Mouse (Mus musculus): ENCODE results near the gene Wwc1. TPM values are rescaled to one million over a fixed set of nuclear protein-coding genes. Genes with fewer than 3 reads are reported as not detected.

Gene Wwc1
- polyA plus RNA-seq (2012; ENCODE audit: insufficient read depth, insufficient read length, low replicate concordance, missing spikeins): not detected in 2 replicates

DNA sequence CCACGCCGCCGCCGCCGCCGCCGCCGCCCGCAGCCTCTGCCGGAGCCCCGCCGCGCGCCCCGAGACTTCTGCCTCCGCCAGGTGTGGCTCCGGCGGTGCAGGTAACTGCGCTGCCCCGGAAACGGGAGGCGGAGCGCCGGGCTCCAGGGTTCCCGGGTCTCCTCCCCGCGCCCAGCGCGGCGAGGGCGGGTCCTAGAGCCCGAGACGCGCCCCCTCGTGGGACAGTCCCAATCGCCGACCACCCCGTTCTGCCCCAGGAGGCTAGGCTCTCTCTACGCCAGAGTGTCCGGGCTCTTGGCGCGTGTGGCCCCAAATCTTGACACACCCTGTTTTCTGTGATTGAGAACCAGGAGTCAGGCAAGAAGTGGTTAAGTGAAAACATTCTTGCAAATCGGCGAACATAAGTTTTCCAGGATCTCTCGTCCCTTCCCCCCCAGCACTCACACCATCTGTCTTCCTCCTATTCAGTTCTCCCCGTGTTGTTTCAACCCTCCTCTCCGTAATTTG is at the start of gene Wwc1:
Wwc1 (minus strand) TSS at position 117 of the 507 bp plus-strand sequence.
- TF ChIP-seq CTCF (IDR thresholded peaks at IDR 0.05; ENCODE audit: insufficient read depth, low read depth, low read length) (no peak), POLR2A (IDR thresholded peaks at IDR 0.05; ENCODE audit: insufficient read depth, low read depth, low read length) (no peak)
- WGBS: 9% methylated on average over 47 of the region's 47 CpGs
- Histone ChIP-seq H3K4me3 (ENCODE audit: insufficient read depth, low read depth, low read length) (peak within 1 kb of the TSS; percentile 83), H3K4me1 (ENCODE audit: control insufficient read depth, insufficient read depth, low read length) (peaks cover 18% of the 10 kb centered on the region), H3K27ac (ENCODE audit: insufficient read depth, low read depth, low read length) (0 out of 2 replicates have a peak within 1 kb of the TSS, but pooled peaks have one; percentile 3)

DNA sequence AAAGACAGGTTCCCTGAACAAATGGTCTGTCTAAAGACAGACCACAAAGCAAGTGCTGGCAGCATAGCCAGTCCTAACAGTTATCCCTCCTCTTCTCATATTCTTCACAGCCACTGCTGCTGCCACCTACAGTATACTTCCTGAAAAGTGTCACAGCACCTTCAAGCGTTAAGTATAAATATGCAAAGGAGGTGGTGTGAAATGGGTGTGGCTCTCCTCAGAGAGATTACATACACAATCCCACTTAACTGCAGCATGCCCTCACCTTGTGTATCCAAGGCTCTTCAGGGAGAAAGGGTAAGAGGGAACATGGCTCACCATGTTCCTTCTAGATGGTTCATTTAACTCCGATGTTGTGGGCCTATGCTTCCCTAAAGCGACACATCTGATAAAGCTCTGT is 39.7 kb upstream of the Wwc1 start:
- no peak for TF ChIP-seq CTCF (IDR thresholded peaks at IDR 0.05; ENCODE audit: insufficient read depth, low read depth, low read length)

DNA sequence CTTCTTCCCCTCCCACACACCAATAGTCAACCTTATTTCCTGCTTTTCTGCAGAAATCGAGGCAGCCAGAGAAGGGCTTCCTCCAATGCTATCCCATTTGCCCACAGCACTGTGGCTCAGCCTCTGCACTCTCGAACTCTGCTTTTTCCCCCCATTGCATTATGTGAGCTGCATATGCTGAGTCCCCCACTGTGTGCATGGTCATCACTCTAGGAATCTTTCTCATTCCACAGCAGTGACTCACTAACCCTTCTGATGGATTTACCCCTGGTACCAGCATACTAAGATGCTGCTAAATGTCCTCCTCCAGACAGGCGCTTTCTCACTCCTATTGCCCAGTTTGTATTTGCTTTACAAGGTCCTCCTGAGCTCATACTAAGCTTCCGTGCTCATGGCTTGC is 32.9 kb upstream of the Wwc1 start:
- WGBS: 86% methylated on average over 4 of the region's 4 CpGs
- H3K4me1 ChIP-seq (ENCODE audit: control insufficient read depth, insufficient read depth, low read length): no peaks in the 10 kb centered on the region
- TF ChIP-seq POLR2A (IDR thresholded peaks at IDR 0.05; ENCODE audit: insufficient read depth, low read depth, low read length): no peak
- no peak for TF ChIP-seq CTCF (IDR thresholded peaks at IDR 0.05; ENCODE audit: insufficient read depth, low read depth, low read length)

More for the DNA sequence above, 39.7 kb upstream of the Wwc1 start:
- WGBS: 79% methylated on average over 3 of the region's 3 CpGs
- H3K4me3 ChIP-seq (ENCODE audit: insufficient read depth, low read depth, low read length): no peak overlapping the region
- no peaks in the 10 kb centered on the region for H3K4me1 ChIP-seq (ENCODE audit: control insufficient read depth, insufficient read depth, low read length)
- H3K27ac ChIP-seq (ENCODE audit: insufficient read depth, low read depth, low read length): no peak overlapping the region

DNA sequence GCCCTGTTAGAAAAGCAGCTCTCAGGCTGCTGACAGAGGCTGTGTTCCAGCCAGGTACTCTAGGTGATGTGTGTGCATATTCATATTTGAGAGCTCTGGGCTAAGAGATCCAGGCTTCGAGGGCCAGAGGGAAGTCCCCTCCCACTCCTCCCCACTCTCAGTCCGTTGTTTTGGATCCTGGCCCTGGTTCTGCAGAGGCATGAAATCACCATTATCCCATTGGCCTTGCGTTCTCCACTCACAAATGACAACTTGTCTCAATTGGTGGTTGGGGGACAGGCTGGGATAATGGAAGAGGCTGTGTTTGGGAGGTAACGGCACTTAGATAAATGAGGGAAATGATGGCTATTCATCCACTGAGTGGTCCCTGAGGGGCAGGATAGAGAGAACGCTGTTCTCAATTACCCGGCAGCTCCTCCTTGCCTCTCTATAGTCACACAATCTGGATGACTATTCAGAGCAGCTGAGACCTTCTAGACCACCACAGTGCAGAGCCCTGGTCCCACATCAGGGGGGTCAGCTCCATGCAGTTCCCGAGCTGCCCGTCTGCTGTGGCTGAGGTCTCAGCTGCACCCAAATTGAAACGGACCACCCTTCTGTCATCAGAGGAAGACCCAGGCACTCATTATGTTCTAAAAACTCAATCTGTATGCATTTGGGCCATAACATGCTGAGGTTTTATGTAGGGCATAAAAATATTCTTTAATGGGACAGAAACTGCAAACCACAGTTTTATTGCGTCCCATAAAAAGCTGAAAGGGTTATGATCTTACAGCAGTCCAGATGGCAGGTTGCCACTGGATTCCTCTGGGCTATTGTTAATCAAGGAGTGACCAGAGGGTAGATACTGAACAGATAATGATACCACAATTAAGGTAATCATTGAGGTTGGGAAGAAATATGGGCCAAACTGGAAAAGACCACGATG is 29.2 kb upstream of the Wwc1 start:
- Histone ChIP-seq H3K4me3 (ENCODE audit: insufficient read depth, low read depth, low read length) (no peak overlapping the region), H3K27ac (ENCODE audit: insufficient read depth, low read depth, low read length) (no peak overlapping the region), H3K4me1 (ENCODE audit: control insufficient read depth, insufficient read depth, low read length) (no peaks in the 10 kb centered on the region)
- no peak for TF ChIP-seq CTCF (IDR thresholded peaks at IDR 0.05; ENCODE audit: insufficient read depth, low read depth, low read length)
- TF ChIP-seq POLR2A (IDR thresholded peaks at IDR 0.05; ENCODE audit: insufficient read depth, low read depth, low read length): no peak
- 64% methylated on average over 11 of the region's 11 CpGs for WGBS

More for the DNA sequence above, 32.9 kb upstream of the Wwc1 start:
- Histone ChIP-seq H3K27ac (ENCODE audit: insufficient read depth, low read depth, low read length) (no peak overlapping the region), H3K4me3 (ENCODE audit: insufficient read depth, low read depth, low read length) (no peak overlapping the region)

DNA sequence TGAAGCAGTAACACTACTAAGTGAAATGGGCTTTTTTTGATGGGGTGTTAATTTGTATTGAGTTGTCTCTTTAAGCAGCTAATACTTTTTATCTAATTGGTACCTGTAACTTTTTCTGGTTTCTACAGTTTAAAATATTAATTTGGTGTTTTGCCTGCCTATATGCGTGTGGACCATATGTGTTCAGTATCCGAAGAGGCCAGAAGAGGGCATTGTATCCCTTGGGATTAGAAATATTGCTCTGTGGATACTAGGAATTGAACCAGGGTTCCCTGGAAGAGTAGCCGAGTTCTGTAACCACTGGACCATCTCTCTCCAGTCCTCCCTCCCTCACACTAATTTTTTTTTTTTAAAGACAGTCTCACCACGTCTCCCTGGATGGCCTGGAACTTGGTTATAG is 22.6 kb upstream of the Wwc1 start:
- TF ChIP-seq CTCF (IDR thresholded peaks at IDR 0.05; ENCODE audit: insufficient read depth, low read depth, low read length) (no peak), POLR2A (IDR thresholded peaks at IDR 0.05; ENCODE audit: insufficient read depth, low read depth, low read length) (no peak)
- no peak overlapping the region for H3K4me3 ChIP-seq (ENCODE audit: insufficient read depth, low read depth, low read length)
- peaks cover 13% of the 10 kb centered on the region for H3K4me1 ChIP-seq (ENCODE audit: control insufficient read depth, insufficient read depth, low read length)
- WGBS: 63% methylated on average over 4 of the region's 4 CpGs
- no peak overlapping the region for H3K27ac ChIP-seq (ENCODE audit: insufficient read depth, low read depth, low read length)

DNA sequence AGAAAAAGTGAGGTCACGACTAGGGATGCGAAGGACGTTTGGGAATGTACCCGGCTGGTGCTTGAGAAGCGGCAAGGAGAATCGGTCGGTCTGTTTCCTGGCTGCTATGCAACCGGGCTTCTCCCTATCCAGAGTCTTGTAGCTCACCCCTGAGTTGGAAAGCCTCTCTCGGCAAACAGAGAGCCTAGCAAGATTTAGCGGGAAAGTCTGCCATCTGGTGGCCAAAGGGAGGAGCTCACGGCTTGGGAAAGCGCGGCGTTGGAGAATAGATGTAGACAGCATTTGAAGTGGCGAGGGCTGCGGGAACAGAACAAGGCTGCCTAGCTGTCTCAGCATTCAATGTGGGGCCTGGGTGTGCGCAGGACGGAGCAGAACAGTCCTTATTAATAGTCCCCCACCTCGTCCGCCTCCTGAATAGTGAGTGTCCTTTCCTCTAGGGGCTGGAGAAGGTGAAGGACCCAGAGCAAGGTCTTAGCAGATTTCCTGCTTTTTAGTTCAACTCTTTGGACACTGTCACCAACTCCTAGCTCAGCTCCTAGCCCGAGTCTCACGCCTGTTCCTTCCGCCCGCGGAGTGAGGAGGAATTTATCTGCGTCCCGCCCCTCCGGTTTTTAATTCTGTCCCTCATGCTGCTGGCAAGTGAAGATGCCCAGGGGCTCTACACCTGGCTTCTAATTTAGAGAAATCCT is 21.1 kb upstream of the Wwc1 start:
- Histone ChIP-seq H3K4me3 (ENCODE audit: insufficient read depth, low read depth, low read length) (0 out of 2 replicates have a peak overlapping the region, but pooled peaks have one; percentile 21), H3K4me1 (ENCODE audit: control insufficient read depth, insufficient read depth, low read length) (peaks cover 13% of the 10 kb centered on the region), H3K27ac (ENCODE audit: insufficient read depth, low read depth, low read length) (no peak overlapping the region)
- 6% methylated on average over 28 of the region's 28 CpGs for WGBS
- peak; percentile 84 for TF ChIP-seq CTCF (IDR thresholded peaks at IDR 0.05; ENCODE audit: insufficient read depth, low read depth, low read length)
- no peak for TF ChIP-seq POLR2A (IDR thresholded peaks at IDR 0.05; ENCODE audit: insufficient read depth, low read depth, low read length)

DNA sequence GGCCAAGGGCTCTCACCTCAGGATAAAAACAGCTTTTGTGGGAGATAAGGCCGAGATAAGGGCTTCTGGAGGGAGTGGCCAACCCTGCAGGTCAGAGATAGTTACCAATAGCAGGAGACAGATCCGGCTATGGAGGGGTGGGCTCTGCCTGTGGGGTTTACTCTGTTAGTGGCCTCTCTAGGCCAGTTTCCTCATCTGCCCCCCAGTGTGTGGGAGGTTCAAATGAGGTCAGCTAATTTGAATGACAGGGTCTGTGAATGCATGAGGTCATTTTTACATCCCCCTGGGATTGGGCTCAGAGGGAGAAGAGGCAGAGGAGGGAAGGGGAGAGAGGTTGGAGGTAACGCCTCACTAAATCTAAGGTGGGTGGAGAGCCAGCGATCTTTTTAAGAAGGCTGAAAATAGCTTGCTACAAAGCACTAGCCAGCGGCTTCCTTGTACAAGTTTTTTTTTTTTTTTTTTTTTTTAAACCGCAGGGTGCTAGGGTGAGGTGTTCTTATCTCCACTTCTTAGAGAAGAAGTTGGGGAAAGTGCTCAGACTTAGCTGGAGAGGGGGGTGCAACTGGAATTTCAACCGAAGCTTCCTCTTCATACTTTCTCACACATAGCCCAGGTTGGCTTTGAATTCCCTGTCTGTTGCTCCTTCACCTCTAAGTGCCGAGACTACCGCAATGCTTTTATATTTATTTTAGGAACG is 20.4 kb upstream of the Wwc1 start:
- Histone ChIP-seq H3K4me1 (ENCODE audit: control insufficient read depth, insufficient read depth, low read length) (peaks cover 13% of the 10 kb centered on the region), H3K4me3 (ENCODE audit: insufficient read depth, low read depth, low read length) (0 out of 2 replicates have a peak overlapping the region, but pooled peaks have one; percentile 21), H3K27ac (ENCODE audit: insufficient read depth, low read depth, low read length) (no peak overlapping the region)
- TF ChIP-seq CTCF (IDR thresholded peaks at IDR 0.05; ENCODE audit: insufficient read depth, low read depth, low read length) (no peak), POLR2A (IDR thresholded peaks at IDR 0.05; ENCODE audit: insufficient read depth, low read depth, low read length) (no peak)
- WGBS: 16% methylated on average over 10 of the region's 10 CpGs

DNA sequence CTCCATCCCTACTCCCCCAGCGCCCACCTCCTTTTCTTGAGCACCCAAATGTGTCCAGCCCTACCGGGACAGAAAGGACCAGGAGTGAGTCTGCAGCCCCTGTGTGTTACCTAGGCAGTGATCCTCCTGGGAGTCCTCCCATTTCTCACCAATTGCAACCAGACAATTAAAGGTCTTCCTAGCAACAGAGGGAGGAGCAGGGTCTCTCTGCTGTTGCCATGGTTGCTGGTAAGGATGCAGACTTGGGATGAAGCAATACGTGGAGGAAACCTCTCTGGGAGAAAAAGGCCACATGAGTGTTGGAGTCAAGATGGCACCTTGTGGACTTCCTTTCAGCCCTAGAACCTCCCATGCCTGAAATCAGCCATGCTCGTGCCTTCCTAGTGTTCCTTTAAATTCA is 19.7 kb upstream of the Wwc1 start:
- 43% methylated on average over 4 of the region's 4 CpGs for whole genome bisulfite sequencing
- Histone ChIP-seq H3K27ac (ENCODE audit: insufficient read depth, low read depth, low read length) (no peak overlapping the region), H3K4me3 (ENCODE audit: insufficient read depth, low read depth, low read length) (no peak overlapping the region), H3K4me1 (ENCODE audit: control insufficient read depth, insufficient read depth, low read length) (peaks cover 13% of the 10 kb centered on the region)
- TF ChIP-seq CTCF (IDR thresholded peaks at IDR 0.05; ENCODE audit: insufficient read depth, low read depth, low read length): no peak
- no peak for TF ChIP-seq POLR2A (IDR thresholded peaks at IDR 0.05; ENCODE audit: insufficient read depth, low read depth, low read length)

Measured in olfactory bulb, adult 2 months (tissue).